Mouse (Mus musculus) cortical plate, adult 2 months (tissue): ENCODE results near the gene Zdhhc14. TPM values are rescaled to one million over a fixed set of nuclear protein-coding genes. Genes with fewer than 3 reads are reported as not detected.

Source experiments
- H3K27ac ChIP-seq: fragments of 200-500 bp; 2 replicates; pipeline ENCODE4 v1.5.1; 2012; ENCODE audit warnings: low read length, control low read depth, inconsistent platforms; ENCODE audit not compliant: insufficient read depth
- H3K4me1 ChIP-seq: fragments of 200-500 bp; 2 replicates; pipeline ENCODE4 v1.6.1; 2011; ENCODE audit warnings: low read length; ENCODE audit not compliant: control insufficient read depth, insufficient read depth
- H3K4me3 ChIP-seq: fragments of 200-500 bp; 2 replicates; pipeline ENCODE4 v1.5.1; 2011; ENCODE audit warnings: mild to moderate bottlenecking, low read length, control low read depth; ENCODE audit not compliant: insufficient read depth
- CTCF ChIP-seq: fragments of 200-500 bp; IDR thresholded peaks from 2 replicates; pipeline ENCODE4 v1.5.1; 2011; ENCODE audit warnings: mild to moderate bottlenecking, control low read depth, low read length; ENCODE audit not compliant: insufficient read depth; ENCODE audit errors: extremely low read depth
- POLR2A ChIP-seq: fragments of 200-500 bp; IDR thresholded peaks from 2 replicates; pipeline ENCODE4 v1.6.1; 2011; ENCODE audit warnings: mild to moderate bottlenecking, low read length, control low read depth; ENCODE audit not compliant: insufficient read depth; ENCODE audit errors: extremely low read depth
- polyA plus RNA-seq: library from polyadenylated mRNA; depleted of rRNA; stranded (reverse); fragments of >200 nt; gene quantifications from 2 replicates; pipeline ENCODE4 v1.2.3, GENCODE M21; 2012

Zdhhc14 gene
- polyA plus RNA-seq, 1 experiment, result 15.1 TPM

GRCm38 (mm10) chr17:5769776-5770175 lies 277.4 kb downstream of the Zdhhc14 start:
- TF ChIP-seq CTCF (no peak), POLR2A (no peak)
- Histone ChIP-seq H3K4me1 (no peaks in the 10 kb centered on the region; the same call in 1 of the 2 replicates), H3K4me3 (no peak overlapping the region), H3K27ac (no peak overlapping the region)

GRCm38 (mm10) chr17:5770265-5771249 lies 278.2 kb downstream of the Zdhhc14 start:
- Histone ChIP-seq H3K27ac (no peak overlapping the region), H3K4me1 (no peaks in the 10 kb centered on the region; the same call in 1 of the 2 replicates), H3K4me3 (peak overlapping the region; percentile 13; the same call in 1 of the 2 replicates)
- no peak for TF ChIP-seq POLR2A
- no peak for TF ChIP-seq CTCF

GRCm38 (mm10) chr17:5780213-5780975 lies 288.0 kb downstream of the Zdhhc14 start:
- no peak overlapping the region for H3K4me3 ChIP-seq
- no peaks in the 10 kb centered on the region for H3K4me1 ChIP-seq
- H3K27ac ChIP-seq, result no peak overlapping the region
- TF ChIP-seq POLR2A (no peak), CTCF (no peak)

GRCm38 (mm10) chr17:5785238-5785637 lies 292.9 kb downstream of the Zdhhc14 start:
- H3K4me1 ChIP-seq, result no peaks in the 10 kb centered on the region
- no peak for TF ChIP-seq CTCF
- no peak for TF ChIP-seq POLR2A
- H3K27ac ChIP-seq, result no peak overlapping the region
- no peak overlapping the region for H3K4me3 ChIP-seq

GRCm38 (mm10) chr17:5792164-5792791 lies 299.9 kb downstream of the Zdhhc14 start:
- Histone ChIP-seq H3K4me3 (no peak overlapping the region), H3K4me1 (no peaks in the 10 kb centered on the region), H3K27ac (no peak overlapping the region)
- TF ChIP-seq CTCF (no peak), POLR2A (no peak)

GRCm38 (mm10) chr17:5793593-5793992 lies 301.2 kb downstream of the Zdhhc14 start:
- no peaks in the 10 kb centered on the region for H3K4me1 ChIP-seq
- H3K4me3 ChIP-seq, result no peak overlapping the region
- no peak overlapping the region for H3K27ac ChIP-seq
- TF ChIP-seq CTCF, result no peak
- TF ChIP-seq POLR2A, result no peak

GRCm38 (mm10) chr17:5794276-5794675 lies 301.9 kb downstream of the Zdhhc14 start:
- TF ChIP-seq POLR2A (no peak), CTCF (no peak)
- Histone ChIP-seq H3K27ac (no peak overlapping the region), H3K4me3 (no peak overlapping the region), H3K4me1 (no peaks in the 10 kb centered on the region)

- no peak overlapping the region for H3K4me3 ChIP-seq
- no peaks in the 10 kb centered on the region for H3K4me1 ChIP-seq
- TF ChIP-seq CTCF, result no peak
- no peak for TF ChIP-seq POLR2A
- H3K27ac ChIP-seq, result no peak overlapping the region
Measured at GRCm38 (mm10) chr17:5795369-5795768, 303.0 kb downstream of the Zdhhc14 start.

- TF ChIP-seq POLR2A (no peak), CTCF (peak; percentile 100)
- Histone ChIP-seq H3K27ac (no peak overlapping the region), H3K4me3 (no peak overlapping the region), H3K4me1 (no peaks in the 10 kb centered on the region)
Measured at GRCm38 (mm10) chr17:5795878-5796277, 303.5 kb downstream of the Zdhhc14 start.
